Mouse (Mus musculus) lung, embryonic 15.5 days (tissue): ENCODE measurements around the gene 2310057J18Rik. TPM values are rescaled to one million over a fixed set of nuclear protein-coding genes. Genes with fewer than 3 reads are reported as not detected.
"Not testable (repeated sequence)": the region's sequence is repeated elsewhere in the genome, so short reads cannot be mapped to it uniquely, and the experiment has no call there.

Experiments
- ATAC-seq: fragments of 200-750 bp; cut with Nextera tagmentation; 2 replicates; pipeline ENCODE4 v1.8.0; 2017; ENCODE audit warnings: moderate number of reproducible peaks, borderline replicate concordance; ENCODE audit not compliant: low FRiP score, low TSS enrichment; ENCODE audit errors: extremely low read depth
- H3K27ac ChIP-seq: fragments of 300-500 bp; sonication (generic); 2 replicates; pipeline ENCODE4 v1.5.1; 2015; ENCODE audit warnings: moderate library complexity, mild to moderate bottlenecking, inconsistent platforms
- H3K27me3 ChIP-seq: fragments of 300-500 bp; sonication (generic); 2 replicates; pipeline ENCODE4 v1.6.1; 2015; ENCODE audit warnings: inconsistent platforms
- H3K36me3 ChIP-seq: fragments of 300-500 bp; sonication (generic); 2 replicates; pipeline ENCODE4 v1.6.1; 2015; ENCODE audit warnings: inconsistent platforms
- H3K4me1 ChIP-seq: fragments of 300-500 bp; sonication (generic); 2 replicates; pipeline ENCODE4 v1.6.1; 2015; ENCODE audit warnings: inconsistent platforms
- H3K4me2 ChIP-seq: fragments of 300-500 bp; sonication (generic); 2 replicates; pipeline ENCODE4 v1.6.1; 2015; ENCODE audit warnings: inconsistent platforms, mild to moderate bottlenecking, moderate library complexity
- H3K4me3 ChIP-seq: fragments of 300-500 bp; sonication (generic); 2 replicates; pipeline ENCODE4 v1.5.1; 2015; ENCODE audit warnings: mild to moderate bottlenecking, inconsistent platforms
- H3K9ac ChIP-seq: fragments of 300-500 bp; sonication (generic); 2 replicates; pipeline ENCODE4 v1.6.1; 2015; ENCODE audit warnings: inconsistent platforms
- H3K9me3 ChIP-seq: fragments of 300-500 bp; sonication (generic); 2 replicates; pipeline ENCODE4 v1.6.1; 2016; ENCODE audit warnings: inconsistent platforms
- WGBS: fragments of 180-500 bp; shearing (Covaris S2); methylation state at CpG from one replicate; pipeline ENCODE4 v1.1.7; 2015; 5-methylcytosine and 5-hydroxymethylcytosine counted together
- polyA plus RNA-seq: library from polyadenylated mRNA; unstranded; fragments of >200 nt; fragmentation: Nextera tagmentation; extraction: Ambion mirVana; gene quantifications from 2 replicates; pipeline ENCODE4 v1.2.1, GENCODE M21; 2015

2310057J18Rik gene
- not detected in 2 replicates for polyA plus RNA-seq

- H3K36me3 ChIP-seq = no peaks in the 10 kb centered on the region
- H3K9ac ChIP-seq = no peak within 1 kb of the TSS
- H3K4me3 ChIP-seq = no peak within 1 kb of the TSS
- H3K27me3 ChIP-seq = no peaks in the 10 kb centered on the region
- H3K4me1 ChIP-seq = no peaks in the 10 kb centered on the region
- H3K27ac ChIP-seq = no peak within 1 kb of the TSS
- H3K9me3 ChIP-seq = no peaks in the 10 kb centered on the region
- H3K4me2 ChIP-seq = no peak within 1 kb of the TSS
- 82% methylated on average over 3 of the region's 3 CpGs for WGBS
- ATAC-seq = no peak
Observed at GRCm38 (mm10) chr10:28986203-28986602, at the start of gene 2310057J18Rik. 2310057J18Rik (minus strand) TSS chr10:28986303.

GRCm38 (mm10) chr10:29029960-29030359 lies 43.9 kb upstream of the 2310057J18Rik start:
- not testable (repeated sequence) for H3K27ac ChIP-seq, H3K4me1 ChIP-seq, H3K9ac ChIP-seq, H3K27me3 ChIP-seq, H3K4me2 ChIP-seq, H3K4me3 ChIP-seq, H3K9me3 ChIP-seq, ATAC-seq, H3K36me3 ChIP-seq
- 94% methylated on average over 11 of the region's 20 CpGs for WGBS

- 75% methylated on average over 7 of the region's 7 CpGs for WGBS
- no peaks in the 10 kb centered on the region for H3K36me3 ChIP-seq
- no peaks in the 10 kb centered on the region for H3K27me3 ChIP-seq
- no peaks in the 10 kb centered on the region for H3K4me1 ChIP-seq
- no peak for ATAC-seq
- no peak overlapping the region for H3K27ac ChIP-seq
- H3K4me3 ChIP-seq = no peak overlapping the region
- no peak overlapping the region for H3K4me2 ChIP-seq
- no peak overlapping the region for H3K9ac ChIP-seq
- H3K9me3 ChIP-seq = no peaks in the 10 kb centered on the region
Observed at GRCm38 (mm10) chr10:29019496-29020270, 33.6 kb upstream of the 2310057J18Rik start.

GRCm38 (mm10) chr10:28997776-28998175 lies 11.7 kb upstream of the 2310057J18Rik start:
- Histone ChIP-seq H3K9ac (no peak overlapping the region), H3K9me3 (no peaks in the 10 kb centered on the region), H3K27me3 (no peaks in the 10 kb centered on the region), H3K36me3 (no peaks in the 10 kb centered on the region), H3K27ac (no peak overlapping the region), H3K4me3 (no peak overlapping the region), H3K4me2 (no peak overlapping the region), H3K4me1 (no peaks in the 10 kb centered on the region)
- ATAC-seq = no peak

- no peak overlapping the region for H3K4me2 ChIP-seq
- no peaks in the 10 kb centered on the region for H3K36me3 ChIP-seq
- no peak overlapping the region for H3K27ac ChIP-seq
- ATAC-seq = no peak
- H3K9ac ChIP-seq = no peak overlapping the region
- WGBS = 74% methylated on average over 2 of the region's 2 CpGs
- H3K4me1 ChIP-seq = no peaks in the 10 kb centered on the region
- H3K4me3 ChIP-seq = no peak overlapping the region
- no peaks in the 10 kb centered on the region for H3K27me3 ChIP-seq
- H3K9me3 ChIP-seq = no peaks in the 10 kb centered on the region
Observed at GRCm38 (mm10) chr10:28988990-28989389, 2.9 kb upstream of the 2310057J18Rik start.

- no peaks in the 10 kb centered on the region for H3K27me3 ChIP-seq
- no peaks in the 10 kb centered on the region for H3K36me3 ChIP-seq
- no peak overlapping the region for H3K4me2 ChIP-seq
- ATAC-seq = no peak
- 76% methylated on average over 1 of the region's 1 CpGs for WGBS
- H3K9ac ChIP-seq = no peak overlapping the region
- H3K4me3 ChIP-seq = no peak overlapping the region
- H3K27ac ChIP-seq = no peak overlapping the region
- H3K4me1 ChIP-seq = no peaks in the 10 kb centered on the region
- H3K9me3 ChIP-seq = no peaks in the 10 kb centered on the region
Observed at GRCm38 (mm10) chr10:28968189-28968588, 17.9 kb downstream of the 2310057J18Rik start.

GRCm38 (mm10) chr10:28955138-28955537 lies 31.0 kb downstream of the 2310057J18Rik start:
- Histone ChIP-seq H3K4me3 (no peak overlapping the region), H3K4me1 (no peaks in the 10 kb centered on the region), H3K36me3 (no peaks in the 10 kb centered on the region), H3K4me2 (no peak overlapping the region), H3K9me3 (no peaks in the 10 kb centered on the region), H3K9ac (no peak overlapping the region), H3K27me3 (no peaks in the 10 kb centered on the region), H3K27ac (no peak overlapping the region)
- ATAC-seq = no peak
- WGBS = 46% methylated on average over 4 of the region's 4 CpGs

- Histone ChIP-seq H3K36me3 (no peaks in the 10 kb centered on the region), H3K9me3 (no peaks in the 10 kb centered on the region), H3K27me3 (no peaks in the 10 kb centered on the region), H3K27ac (no peak overlapping the region), H3K4me3 (no peak overlapping the region), H3K4me2 (no peak overlapping the region), H3K9ac (no peak overlapping the region), H3K4me1 (no peaks in the 10 kb centered on the region)
- ATAC-seq = no peak
- 59% methylated on average over 4 of the region's 4 CpGs for WGBS
Observed at GRCm38 (mm10) chr10:28954515-28954914, 31.6 kb downstream of the 2310057J18Rik start.

Other genes with a start within 250 kb of the 2310057J18Rik start
- 0.23 and 0.49 TPM in 2 replicates for gene Soga3, start 157.5 kb upstream of the 2310057J18Rik start, polyA plus RNA-seq
- gene Gm49353, start 212.7 kb upstream of the 2310057J18Rik start, polyA plus RNA-seq = 0.31 TPM in 1 of 2 replicates, not detected in the other
- gene 9330159F19Rik, start 225.3 kb upstream of the 2310057J18Rik start, polyA plus RNA-seq = 0.15 and 0.21 TPM in 2 replicates